Mouse (Mus musculus) monocyte, adult 2 months (primary cell): Measurements from ENCODE around the gene Ccser2.

ENCODE experiments used
- DNase-seq, 2 experiments: peaks; one replicate each; pipeline ENCODE4 v3.0.0; 2022; ENCODE audit warnings: low spot score in 2 of 2, low read depth in 1 of 2

The Ccser2 gene

GRCm38 (mm10) chr14:36942716-36943115 lies 25.9 kb downstream of the Ccser2 start:
- no peak for DNase-seq

- DNase-seq: no peak
These were observed 30.6 kb downstream of the Ccser2 start for GRCm38 (mm10) chr14:36937941-36938340.

DNA sequence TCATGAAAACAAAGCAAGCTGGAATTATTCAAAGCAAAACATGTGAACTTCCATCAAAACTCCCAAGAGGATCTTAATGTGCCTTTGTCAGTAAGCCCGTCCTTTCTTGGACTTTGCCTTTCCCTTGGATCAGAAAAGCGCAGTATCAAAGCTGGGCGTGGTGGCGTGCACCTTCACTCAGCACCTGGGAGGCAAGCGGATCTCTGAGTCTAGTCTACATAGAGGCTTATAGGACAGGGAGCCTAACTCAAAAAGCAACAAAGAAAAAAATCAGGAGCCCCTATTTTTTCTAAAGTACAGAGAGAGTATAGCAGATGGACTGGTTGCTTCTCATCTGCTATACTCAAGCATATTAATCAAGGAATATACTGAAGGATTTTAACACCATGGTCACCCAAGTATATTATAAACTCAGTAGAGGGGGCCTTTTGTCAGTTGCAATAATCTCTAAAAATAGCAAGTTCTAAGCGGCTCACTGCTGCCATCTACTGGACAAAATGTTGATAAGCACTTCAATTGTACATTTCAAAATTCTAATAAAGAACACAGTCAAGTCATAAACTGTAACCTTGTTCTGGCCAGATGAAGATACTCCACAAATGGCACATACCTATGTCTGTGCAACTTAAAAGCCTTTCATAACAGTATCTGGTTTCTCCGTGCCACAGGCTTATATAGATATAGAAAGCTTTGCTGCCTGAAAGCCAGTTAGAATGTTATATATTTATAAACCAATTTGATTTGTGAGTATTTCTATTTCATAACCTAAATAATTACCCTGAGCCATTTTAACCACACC lies 31.3 kb downstream of the Ccser2 start:
- DNase-seq: no peak

DNA sequence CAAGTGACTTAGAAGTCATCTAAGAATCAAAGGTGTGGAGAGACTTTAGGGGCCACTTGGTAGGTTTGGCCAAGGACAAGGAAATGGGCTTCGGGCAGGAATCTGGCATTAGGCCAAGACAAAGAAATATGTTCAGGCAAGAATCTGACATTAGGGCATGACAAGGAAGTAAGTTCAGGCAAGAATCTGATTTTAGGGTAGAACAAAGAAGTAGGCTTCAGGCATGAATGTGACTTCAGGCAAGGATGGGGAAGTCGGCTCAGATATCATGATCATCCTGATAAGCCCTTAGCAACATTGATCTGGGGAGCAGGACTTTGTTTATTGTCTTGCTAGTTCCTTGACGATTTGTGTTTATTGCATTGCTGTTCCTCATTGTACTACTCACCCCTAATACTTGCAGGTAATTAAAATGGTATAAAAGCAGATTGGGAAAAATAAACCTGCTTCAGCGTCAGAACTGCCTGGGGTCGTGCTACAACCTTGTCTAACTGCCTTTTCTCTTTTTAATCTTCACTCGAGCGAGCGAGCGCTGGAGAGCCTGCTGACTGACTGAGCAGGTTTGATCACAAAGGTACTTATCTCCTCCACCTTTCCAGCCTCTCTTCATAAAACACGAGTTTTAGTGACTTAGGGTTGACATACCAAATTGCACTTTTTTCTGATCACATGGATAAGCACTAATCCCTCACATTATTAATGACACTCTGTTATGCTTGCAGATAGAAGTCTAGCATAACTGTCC lies 35.8 kb downstream of the Ccser2 start:
- no peak for DNase-seq

GRCm38 (mm10) chr14:36932038-36932437 lies 36.5 kb downstream of the Ccser2 start:
- DNase-seq: no peak

DNA sequence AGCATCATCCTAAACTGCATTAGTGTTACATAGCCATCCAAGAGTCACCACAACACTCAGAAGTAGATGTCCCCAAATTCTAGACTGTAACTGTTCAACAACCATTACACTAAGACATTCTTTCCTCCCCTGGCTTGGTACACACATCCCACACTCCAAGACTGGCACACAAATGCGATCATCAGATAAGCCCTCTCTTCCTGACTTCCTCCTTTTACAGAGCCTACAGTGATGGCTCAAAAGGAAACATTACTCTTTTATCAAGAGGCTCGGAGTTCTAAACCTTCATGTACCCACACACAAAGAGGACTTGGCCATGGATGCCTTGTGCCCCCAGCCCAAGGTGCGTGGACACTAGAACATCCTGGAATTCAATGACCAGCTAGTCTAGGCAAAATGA lies 45.2 kb downstream of the Ccser2 start:
- DNase-seq: no peak

DNA sequence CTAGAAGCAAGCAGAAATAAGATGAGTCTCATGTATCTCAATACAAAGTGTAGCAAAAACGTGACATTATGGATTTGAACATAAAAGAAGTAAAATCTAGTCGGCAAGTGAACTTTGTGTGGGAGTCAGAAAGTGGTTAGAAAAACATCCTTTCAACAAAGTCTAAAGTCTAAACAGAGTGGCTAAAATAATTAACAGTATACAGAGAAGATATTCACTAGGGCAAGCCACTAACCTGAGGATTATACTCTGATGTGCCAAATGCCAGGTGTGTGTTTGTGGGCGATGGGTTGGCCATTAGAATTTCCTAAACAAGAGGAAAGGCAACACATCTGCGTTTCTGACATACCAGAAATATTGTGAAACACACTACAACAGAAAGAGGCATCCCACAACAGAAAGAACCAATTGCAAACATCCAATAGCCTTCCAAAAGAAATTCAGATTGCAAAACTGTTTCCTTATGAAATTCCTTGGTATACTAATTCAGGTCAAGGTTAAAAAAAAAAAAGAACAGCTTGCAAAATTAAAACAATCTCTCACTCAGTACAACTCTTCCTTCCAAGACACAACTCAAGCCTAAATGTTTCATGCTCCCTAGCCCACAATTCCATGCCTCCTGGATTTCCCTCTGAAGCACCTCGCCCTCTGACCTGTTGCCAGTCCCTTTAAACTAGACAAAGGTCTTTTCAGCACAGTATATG lies 47.1 kb downstream of the Ccser2 start:
- no peak for DNase-seq

DNA sequence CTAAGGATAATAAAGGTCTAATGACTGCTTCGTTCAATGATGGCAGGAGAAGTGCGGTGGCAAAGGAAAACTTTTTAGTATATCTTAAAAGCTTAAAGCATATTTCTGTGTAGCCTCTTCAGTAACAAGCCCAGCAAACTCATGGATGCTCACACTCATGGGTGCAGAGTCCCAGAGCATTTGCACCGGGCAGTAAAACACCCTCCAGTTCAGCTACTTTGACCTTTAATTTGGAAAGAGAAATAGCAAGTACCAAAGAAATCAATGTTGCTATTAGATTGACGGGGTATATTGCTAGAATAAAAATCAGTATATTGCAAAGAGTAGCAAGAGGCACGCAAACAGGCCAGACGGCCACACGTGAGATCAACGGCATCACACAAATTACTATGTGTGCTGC lies 48.7 kb downstream of the Ccser2 start:
- DNase-seq: no peak

GRCm38 (mm10) chr14:36919146-36919545 lies 49.4 kb downstream of the Ccser2 start:
- DNase-seq: no peak

DNA sequence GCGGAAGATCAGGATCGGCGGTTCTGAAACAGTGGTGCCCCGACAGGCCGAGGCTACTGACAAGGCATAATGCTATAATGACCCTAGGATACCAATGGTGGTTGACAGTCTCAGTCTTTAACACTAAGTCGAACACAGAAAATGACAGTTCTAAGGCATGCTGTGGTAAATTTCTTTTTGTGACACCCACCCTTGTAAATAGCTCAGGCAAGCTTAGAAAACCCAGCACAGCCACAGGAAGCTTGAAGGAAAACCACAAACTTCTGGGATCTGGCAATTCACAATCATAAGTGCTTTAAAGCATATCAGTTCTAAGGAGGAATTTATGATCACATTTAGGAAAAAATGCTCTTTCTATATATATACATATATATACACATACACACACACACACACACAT lies 53.4 kb downstream of the Ccser2 start:
- DNase-seq: no peak

DNA sequence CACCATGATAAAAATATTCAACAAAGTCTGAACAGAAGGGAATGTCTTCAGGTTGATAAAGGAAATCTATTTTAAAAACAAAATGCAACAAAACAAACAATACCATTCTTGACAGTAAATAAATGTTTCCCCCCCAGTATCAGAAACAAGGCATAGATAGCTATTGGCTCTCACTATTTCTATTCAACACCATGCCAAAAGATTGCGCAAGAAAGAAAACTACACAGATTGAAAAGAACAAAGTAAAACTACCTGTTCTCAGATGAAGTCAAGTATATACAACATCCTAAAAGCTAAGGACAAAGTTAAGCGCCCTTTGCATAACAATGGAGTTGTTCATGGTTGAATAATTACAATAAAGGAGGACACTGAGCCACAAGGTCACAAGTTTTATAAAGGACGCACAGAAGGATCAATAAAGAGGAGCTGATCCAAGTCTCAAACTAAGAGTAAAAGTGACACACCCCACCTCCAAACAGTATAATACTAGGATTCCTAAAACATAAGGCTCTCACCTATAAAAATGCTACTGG lies 54.0 kb downstream of the Ccser2 start:
- DNase-seq: no peak

- no peak for DNase-seq
These were observed 56.8 kb downstream of the Ccser2 start for GRCm38 (mm10) chr14:36911738-36912137.

DNA sequence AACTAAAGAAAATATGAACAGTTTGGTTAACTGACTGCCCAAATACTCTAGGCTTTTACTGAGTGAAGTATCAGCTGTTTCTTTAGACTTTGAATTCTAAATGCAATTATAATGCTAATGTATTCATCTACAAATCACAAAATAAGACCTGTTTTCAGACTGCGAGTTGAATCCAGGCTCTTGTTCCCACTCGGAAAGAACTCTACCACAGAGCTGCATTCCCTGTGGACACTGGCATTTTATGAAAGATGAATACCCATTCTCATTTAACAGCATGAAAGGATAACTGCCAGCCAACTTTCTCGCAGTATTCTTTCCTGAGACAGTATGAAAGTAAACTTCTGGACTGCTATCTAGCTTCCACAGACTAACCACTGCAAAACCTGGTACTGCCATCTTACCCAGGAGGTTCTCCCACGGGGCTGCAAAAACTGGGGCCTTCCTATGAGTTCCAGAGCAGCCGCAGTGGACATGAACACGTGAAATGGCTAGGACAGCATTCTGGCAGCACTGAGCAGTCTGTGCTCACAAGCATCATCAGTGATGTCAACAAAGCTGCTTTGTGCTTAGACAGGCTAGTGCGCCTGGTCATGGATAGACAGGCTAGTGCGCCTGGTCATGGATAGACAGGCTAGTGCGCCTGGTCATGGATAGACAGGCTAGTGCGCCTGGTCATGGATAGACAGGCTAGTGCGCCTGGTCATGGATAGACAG lies 62.6 kb downstream of the Ccser2 start:
- DNase-seq: no peak

DNA sequence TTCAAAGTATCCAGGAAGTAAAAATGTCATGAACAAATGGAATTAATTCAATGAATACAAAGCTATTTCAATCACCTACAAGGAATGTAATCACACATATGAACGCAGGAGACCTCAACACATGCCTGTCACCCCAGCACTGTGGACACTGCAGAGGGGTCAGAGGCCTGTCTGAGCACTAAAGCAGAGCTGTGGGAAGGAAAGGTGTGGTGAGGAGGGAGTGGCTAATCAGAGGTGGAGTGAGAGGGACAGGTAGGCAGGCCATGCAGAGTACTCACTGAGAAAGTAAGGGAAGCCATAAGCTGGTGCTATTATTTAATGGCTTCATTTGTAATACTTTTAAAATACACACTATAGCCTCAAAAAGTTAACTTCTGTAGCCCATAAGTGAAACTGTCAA lies 64.4 kb downstream of the Ccser2 start:
- DNase-seq: no peak

DNA sequence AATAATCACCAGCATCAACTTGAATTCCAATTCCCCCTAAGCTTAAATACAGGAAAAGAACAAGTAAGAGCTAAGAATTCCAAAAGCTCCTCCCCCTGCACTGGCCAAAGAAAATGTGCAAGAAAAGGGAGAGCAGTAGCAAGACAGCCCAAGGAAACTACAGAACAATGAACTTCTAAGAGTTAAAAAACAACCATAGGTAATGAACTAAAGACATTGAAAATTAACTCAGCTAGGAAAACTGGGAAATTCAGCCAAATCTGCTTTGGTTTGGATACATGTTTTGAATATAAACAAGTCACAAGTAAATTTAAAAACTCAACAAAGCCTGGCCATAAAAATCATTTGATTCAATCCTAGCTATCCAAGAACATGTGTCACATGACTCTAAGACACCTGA lies 67.7 kb downstream of the Ccser2 start:
- no peak for DNase-seq

DNA sequence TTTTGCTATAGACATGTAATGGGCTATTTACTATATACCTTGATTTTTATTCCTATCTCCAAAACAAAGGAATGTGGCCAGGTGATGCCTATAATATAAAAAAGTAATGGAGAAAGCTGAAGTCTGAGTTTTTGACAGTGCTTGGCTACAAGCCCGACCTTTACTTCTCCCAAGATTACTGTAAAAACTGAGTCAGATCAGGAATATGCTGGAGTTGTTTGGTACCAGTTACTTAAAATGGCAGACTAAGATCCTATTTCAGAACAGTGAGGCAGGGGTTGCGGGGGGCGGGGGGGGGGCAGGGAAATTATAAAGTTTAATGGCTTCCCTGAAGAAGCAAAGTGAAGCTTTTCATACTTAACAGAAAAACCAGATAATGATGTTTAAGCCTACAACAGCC lies 73.9 kb downstream of the Ccser2 start:
- DNase-seq: no peak

DNA sequence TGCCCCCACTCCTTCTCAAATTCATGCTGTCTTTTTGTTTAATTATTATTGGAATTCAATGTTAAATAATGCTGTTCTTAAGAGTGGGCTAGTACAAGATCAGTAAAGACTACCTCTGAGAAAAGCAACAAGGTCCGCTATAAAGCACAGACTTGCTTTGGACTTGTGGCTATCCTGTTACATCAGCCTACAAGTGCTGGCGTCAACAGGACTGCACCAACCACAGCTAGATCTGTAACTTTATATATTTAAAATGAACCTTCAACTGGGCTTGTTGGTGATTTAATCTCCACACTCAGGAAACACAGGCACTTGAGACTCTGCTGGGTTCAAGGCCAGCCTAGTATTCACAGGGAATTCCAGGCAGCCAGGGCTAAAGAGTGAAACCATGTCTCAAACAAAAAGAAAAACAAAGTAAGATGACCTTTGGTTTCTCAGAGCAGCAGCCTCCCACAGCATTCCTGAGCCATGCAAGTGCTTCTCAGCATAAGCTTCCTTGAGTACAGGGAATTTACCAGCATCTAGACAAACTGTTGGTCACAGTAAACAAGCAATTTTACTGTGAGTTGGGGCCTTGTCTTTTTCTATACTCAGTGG lies 75.7 kb downstream of the Ccser2 start:
- DNase-seq: no peak

GRCm38 (mm10) chr14:36890130-36890529 lies 78.4 kb downstream of the Ccser2 start:
- no peak for DNase-seq

GRCm38 (mm10) chr14:36885680-36886079 lies 82.9 kb downstream of the Ccser2 start:
- no peak for DNase-seq

- DNase-seq: no peak
These were observed 83.5 kb downstream of the Ccser2 start for GRCm38 (mm10) chr14:36885117-36885516.

DNA sequence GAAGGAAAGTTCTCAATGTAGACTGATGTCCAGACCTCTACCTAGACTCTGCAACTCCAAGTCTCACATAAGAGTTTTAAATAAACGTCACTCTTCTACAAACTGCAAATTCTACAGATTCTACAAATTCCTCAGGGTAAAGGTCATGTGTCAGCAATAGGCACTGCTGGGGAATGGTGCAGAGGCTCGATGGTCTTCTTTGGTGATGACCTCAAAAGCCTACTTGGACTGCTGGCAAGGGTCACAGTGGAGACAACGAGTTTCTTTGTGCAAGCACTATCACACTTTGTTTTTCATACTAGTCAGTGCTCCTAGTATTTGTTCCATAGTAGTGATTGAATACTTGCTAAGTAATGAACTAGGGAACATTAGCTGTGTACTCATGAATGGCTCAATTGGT lies 85.0 kb downstream of the Ccser2 start:
- DNase-seq: no peak
